Mouse (Mus musculus) left cerebral cortex, adult 18-20 months (tissue): Measurements from ENCODE around the gene Pnmal1. TPM values are rescaled to one million over a fixed set of nuclear protein-coding genes. Genes with fewer than 3 reads are reported as not detected.

Experiments used
- DNase-seq, 2 experiments: peaks; one replicate each; pipeline ENCODE4 v3.0.0; 2021 to 2022; ENCODE audit warnings: low spot score in 2 of 2, mixed read lengths in 1 of 2
- total RNA-seq, 2 experiments: library from RNA; stranded (reverse); gene quantifications; 2 replicates each; pipeline ENCODE4 v1.2.3; 2021

Gene Pnmal1
- total RNA-seq, 2 experiments from 2014 or later, result 112 to 119 TPM

DNA sequence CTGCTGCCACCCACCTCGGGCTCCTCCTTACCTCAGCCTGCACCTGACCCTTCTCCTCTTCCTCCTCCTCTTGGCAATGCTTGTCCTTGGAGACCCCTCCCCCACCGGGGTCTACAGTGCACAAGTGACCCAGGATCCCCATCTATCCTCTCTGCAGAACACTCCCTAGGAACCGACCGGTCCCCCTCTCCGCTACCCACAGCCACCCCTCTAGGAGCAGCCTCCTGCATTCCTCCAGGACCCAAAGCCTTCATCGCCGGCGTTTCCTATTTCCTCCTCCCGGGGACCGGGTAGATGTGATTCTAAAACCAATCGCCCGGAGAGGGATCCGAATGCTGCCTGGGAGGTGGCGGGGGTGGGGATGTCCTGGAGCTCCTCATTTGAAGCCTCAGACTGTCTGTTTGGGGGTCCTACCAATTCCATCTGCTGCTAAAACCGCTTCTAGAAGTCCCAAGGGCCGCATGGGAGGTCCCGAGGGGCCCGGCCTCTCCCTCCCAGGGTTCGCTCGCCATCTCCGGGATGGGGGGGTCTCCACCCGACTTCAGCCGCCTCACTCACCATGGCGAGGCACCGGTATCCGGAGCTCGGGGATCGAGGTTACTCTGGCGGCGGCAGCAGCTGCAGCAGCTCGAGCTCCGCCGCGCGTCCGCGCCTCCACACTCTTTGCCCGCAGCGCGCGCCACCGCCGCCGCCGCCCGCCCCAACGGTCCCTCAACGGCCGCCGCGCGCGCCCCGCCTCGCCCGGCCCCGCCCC is 36.0 kb upstream of the Pnmal1 start:
- DNase-seq, result peak in 1 of 2 experiments; percentile 37

GRCm38 (mm10) chr7:16924037-16924834 is 35.2 kb upstream of the Pnmal1 start, which contains the start of gene Calm3:
Calm3 (minus strand) TSS chr7:16924114.
- DNase-seq, result peak; percentile 99 to 100

- no peak for DNase-seq
Observed at GRCm38 (mm10) chr7:16928341-16928740, 31.1 kb upstream of the Pnmal1 start.

DNA sequence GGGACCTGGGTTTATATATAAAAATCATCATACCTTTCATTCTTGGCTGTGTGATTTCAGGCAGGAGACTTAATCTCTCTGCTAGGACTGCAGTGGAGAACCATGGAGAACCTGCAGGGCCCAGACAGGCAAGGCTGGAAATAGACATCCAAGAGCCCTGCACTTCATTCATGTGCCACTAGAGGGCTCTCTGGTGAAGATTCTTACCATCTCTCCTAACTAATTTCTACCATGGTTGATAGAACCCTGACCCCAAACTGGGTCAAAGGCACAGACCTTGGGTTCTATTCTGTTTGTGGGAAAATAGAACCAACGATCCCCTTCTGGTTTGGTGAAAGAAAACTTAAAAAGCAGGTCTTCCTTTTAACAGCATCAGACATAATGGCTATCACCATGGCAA is 28.6 kb upstream of the Pnmal1 start:
- DNase-seq, result peak; percentile 80 to 82

DNA sequence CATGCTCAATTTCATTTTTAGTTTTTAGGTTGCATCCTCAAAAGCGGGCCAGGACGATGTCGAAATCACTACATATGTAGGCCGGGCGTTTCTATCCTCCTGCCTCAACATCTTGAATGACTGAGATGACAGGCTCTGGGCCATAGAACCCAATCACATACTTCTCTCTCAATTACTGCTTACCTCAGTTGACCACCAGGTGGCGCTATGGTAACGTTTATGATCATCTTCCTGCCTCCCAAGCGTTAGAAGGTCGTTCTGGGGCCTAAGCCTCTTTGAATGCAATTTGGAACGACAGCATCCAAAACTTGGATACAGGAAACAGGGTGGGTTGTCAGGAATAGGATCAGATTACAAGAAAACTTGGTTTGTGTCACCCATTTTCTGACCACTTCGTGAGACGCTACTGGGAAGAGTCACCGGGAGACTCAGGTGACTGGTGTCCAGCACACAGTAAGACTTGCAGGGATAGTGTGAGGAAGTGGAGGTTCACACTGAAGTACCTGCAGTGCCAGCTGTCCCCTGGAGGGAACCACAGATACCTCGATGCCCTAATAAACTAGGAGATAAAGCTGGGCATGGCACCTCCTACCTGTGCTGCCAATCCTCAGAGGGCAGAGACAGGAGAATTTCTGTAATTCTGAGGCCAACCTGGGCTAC is 27.4 kb upstream of the Pnmal1 start:
- DNase-seq, result peak; percentile 92

GRCm38 (mm10) chr7:16932704-16933577 is 26.5 kb upstream of the Pnmal1 start:
- peak; percentile 67 to 80 for DNase-seq

- DNase-seq, result no peak
Observed at GRCm38 (mm10) chr7:16937312-16937711, 22.2 kb upstream of the Pnmal1 start.

DNA sequence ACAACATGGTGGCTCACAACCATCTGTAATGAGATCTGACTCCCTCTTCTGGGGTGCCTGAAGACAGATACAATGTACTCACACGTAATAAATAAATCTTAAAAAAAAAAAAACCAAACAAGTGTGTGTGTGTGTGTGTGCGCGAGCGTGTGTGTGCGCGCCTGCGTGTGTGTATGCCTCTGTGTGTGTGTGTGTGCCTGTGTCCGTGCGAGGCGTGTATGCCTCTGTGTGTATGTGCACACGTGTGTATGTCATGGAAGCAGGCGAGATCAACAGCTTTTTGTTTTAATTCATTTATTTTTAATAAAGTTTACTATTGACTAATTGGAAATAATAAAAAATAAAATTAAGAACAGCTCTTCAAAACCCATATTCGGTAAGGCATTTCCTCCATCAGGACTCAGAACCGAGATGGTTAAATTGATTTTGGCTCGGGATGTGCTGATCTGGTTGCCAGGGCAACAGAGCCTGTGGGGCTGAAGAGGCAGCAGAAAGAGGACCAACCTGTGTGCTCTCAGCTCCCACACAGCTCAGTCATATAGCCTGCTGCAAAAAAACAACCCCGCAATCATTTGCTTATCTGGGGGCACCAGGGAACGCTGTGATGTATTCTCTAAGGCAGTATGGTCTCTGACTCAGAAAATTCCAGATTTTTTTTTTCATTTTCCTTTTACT is 21.2 kb upstream of the Pnmal1 start:
- peak in 1 of 2 experiments; percentile 74 for DNase-seq

DNA sequence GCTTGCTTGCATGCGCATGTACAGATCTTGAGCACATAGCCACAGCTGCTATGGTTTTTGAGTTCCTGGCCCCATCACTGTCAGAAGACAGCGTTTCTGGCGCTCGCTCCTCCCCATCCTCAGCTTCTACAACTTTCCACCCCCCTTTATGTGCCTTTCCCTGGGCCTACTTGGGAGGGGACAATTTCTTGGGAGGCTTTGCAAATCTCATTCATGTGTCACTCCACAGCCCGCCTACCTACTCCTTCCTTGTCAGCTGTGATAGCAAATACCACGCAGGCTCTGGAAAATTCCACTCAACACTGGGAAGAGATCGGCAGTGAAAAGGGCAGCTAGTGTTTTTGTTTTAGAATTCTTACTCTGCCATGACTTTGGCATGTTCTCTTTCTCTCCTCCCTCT is 19.2 kb upstream of the Pnmal1 start:
- peak; percentile 71 to 79 for DNase-seq

DNA sequence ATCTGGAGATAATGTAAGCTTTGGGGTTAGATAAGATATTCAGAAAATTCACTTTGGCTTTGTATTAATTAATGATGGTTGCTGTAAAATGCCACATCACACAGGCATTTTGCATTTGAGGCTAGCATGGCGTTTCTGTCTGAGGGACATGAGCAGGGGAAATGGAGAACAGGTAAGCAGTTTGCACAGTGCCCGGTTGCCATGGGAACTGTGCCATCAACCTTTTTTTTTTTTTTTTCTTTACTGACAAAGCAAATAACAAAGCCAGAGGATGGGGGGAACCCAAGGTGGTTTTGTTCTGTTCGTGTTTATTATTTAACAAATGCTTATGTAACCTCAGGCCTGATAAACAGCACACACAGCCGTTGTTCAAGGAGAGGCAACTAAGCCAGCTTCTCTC is 16.6 kb upstream of the Pnmal1 start:
- no peak for DNase-seq

GRCm38 (mm10) chr7:16944061-16944807 is 15.2 kb upstream of the Pnmal1 start, which contains the start of gene Pnmal2:
Pnmal2 (plus strand) TSS chr7:16944682.
- DNase-seq, result peak; percentile 87 to 90

DNA sequence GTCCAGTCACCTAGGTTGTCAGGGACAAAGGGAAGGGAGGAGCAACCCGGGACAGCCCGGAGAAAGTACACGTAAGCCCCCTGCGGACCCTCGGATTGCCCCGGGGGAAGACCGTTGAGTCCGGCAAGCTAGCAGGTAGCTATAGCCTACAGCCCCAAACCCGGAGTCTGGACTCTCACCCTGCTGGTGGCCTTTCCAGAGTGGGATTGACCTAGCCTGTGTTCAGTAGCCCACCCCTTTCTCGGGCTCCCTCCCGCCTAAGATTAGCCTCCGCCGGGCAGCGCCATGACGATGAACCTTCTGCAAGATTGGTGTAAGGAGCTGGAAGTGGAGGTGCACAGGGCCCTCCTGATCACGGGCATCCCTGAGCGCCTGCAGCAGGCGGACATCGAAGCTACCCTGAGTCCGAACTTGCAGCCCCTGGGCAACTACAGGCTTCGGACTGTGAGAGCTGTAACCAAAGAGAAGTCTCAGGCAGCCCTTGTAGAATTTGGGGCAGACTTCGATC is 14.6 kb upstream of the Pnmal1 start:
- peak in 1 of 2 experiments; percentile 35 for DNase-seq

DNA sequence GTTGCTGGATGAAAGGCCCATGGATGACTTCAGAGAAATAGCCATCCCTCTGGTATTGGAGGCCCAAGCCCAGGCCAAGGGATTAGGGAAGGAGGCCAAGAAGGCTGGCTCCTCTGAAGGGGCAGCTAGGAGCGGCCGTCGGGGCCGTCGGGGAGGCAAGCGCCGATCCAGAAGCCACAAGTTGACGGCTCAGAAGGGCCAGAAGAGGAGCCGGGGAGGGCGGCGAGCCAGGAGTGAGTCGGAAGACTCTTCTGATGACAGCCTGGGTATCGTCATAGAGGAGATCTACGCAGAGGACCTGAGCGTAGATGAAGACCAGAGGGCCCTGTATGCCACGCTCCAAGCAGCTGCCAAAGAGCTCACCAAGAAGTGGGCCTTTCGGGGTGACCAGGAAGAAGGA is 14.1 kb upstream of the Pnmal1 start:
- DNase-seq, result peak in 1 of 2 experiments; percentile 28

DNA sequence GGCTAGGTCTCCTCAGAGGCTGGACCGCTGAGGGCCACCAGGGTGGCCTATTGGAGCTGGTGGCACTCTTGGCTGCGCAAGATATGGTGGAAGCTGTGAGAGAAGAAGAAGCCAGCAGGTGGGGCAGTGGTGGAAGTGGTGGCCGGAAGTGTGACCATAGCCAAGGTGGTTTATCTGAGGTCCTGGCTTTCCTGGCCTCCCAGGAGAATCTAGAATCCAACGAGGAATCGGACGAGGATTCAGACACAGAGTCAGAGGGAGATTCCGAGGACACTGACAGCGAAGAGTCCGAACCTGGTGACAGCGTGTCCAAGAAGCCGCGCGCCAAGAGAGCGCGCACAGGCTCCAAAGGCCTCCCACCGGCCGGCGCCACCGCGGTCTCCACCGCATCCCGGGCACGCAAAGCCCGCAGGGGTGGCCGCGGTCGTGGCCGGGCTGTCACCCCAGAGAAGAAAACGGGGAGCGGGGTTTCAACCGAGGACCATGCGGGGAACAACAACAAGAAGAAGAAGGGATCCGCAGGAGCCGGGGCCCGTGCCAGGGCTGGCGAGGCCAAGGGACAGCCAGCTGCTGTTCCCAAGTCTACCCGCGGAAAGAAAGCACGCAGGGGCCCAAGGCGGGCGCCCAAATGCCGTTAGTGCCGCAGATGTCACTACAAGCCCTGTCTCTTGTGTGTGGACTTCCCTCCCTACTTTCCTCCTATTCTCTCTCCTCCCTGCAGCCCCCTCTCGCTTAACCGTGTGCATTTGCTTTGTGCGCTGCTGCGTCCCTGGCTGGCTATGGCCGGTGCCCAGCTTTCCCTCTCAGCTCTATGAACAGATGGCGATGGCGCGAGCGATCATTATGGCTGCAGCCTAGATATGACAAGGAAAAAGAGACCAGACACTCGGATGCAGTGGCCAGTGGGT is 12.8 kb upstream of the Pnmal1 start:
- peak in 1 of 2 experiments; percentile 48 for DNase-seq

DNA sequence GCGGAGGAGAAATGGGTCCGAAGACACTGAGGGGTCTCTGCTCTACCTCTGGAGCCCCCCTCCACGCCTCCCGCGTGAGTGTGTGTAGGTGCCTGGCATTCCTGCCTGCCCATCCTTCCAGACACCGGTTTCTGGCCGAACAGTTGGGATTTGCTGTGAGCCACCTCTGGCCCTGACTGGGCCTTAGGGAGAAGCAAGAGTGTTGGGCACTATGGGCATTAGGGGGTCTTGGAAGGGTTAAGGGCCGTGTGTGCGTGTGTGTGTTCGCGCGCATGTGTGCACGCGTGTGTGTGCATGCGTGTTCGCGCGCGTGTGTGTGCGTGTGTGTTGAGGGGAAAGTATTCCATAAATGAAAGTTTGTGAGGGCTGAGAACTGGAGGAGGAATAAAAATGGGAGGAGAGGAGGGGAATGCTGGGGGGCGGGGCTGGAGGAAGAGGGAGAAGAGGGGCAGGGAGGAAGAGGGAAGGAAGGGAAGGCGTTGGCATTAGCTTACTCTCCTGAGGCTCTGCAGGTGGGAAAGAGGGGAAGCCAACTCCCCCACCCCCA is 12.1 kb upstream of the Pnmal1 start:
- peak; percentile 51 to 66 for DNase-seq

DNA sequence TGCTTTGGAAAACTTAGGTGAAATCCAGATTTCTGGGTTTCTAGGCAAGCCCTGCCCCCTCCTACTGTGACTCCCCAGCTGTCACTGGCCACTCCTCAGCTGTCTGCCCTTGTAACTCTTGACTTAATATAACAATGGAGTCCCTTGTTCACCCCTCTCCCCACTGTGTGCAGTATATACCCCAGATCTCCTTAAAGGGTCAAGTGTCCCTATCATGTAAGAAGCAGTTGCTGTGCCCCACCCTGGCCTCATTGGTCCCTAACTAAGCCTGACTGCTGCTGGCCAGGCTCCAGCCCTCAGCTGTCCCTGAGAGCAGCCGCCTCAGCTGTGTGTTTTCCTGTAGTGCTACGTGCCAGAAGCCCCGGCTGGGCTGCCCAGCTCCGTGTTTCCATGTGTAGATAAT is 11.5 kb upstream of the Pnmal1 start:
- DNase-seq, result no peak

- DNase-seq, result no peak
Observed at GRCm38 (mm10) chr7:16948923-16949458, 10.5 kb upstream of the Pnmal1 start.
